Mouse (Mus musculus): ENCODE measurements around the gene Cd59b. TPM values are rescaled to one million over a fixed set of nuclear protein-coding genes. Genes with fewer than 3 reads are reported as not detected.
"Not testable (repeated sequence)": the region's sequence is repeated elsewhere in the genome, so short reads cannot be mapped to it uniquely, and the experiment has no call there.

Gene Cd59b
- total RNA-seq, 2 experiments from 2014 or later, result 3.5 to 3.7 TPM

GRCm38 (mm10) chr2:104060996-104061395 lies 8.7 kb upstream of the Cd59b start:
- no peak for DNase-seq
- intact Hi-C loops (cut with DNase I), result no loop called here

GRCm38 (mm10) chr2:104062665-104063064 lies 7.0 kb upstream of the Cd59b start:
- intact Hi-C loops (cut with DNase I), result no loop called here
- no peak for DNase-seq

- no peak for DNase-seq
- intact Hi-C loops (cut with DNase I), result no loop called here
These were observed 5.5 kb upstream of the Cd59b start for GRCm38 (mm10) chr2:104064152-104064551.

- intact Hi-C loops (cut with DNase I); DNase-seq: not testable (repeated sequence)
These were observed 4.1 kb upstream of the Cd59b start, which contains the start of gene Gm10912 for GRCm38 (mm10) chr2:104065526-104065925. Gene Gm10912 (plus strand): TSS chr2:104065826.

GRCm38 (mm10) chr2:104068450-104068849 lies 1.2 kb upstream of the Cd59b start, which contains the start of gene Gm10799:
Gene Gm10799 (minus strand): TSS chr2:104068550.
- not testable (repeated sequence) for DNase-seq
- intact Hi-C loops (cut with DNase I), result loop anchor here (1.0 kb wide), 1 partner anchor 27 kb away; the partner anchor contains the start of gene Cd59a

- DNase-seq; intact Hi-C loops (cut with DNase I): not testable (repeated sequence)
These were observed 8.6 kb downstream of the Cd59b start for GRCm38 (mm10) chr2:104078285-104078684.

- DNase-seq; intact Hi-C loops (cut with DNase I): not testable (repeated sequence)
These were observed 11.9 kb downstream of the Cd59b start for GRCm38 (mm10) chr2:104081436-104082050.

- intact Hi-C loops (cut with DNase I), result no loop called here
- no peak for DNase-seq
These were observed 12.8 kb downstream of the Cd59b start for GRCm38 (mm10) chr2:104082474-104082873.

- intact Hi-C loops (cut with DNase I); DNase-seq: not testable (repeated sequence)
These were observed 14.4 kb downstream of the Cd59b start for GRCm38 (mm10) chr2:104084027-104084426.

- DNase-seq; intact Hi-C loops (cut with DNase I): not testable (repeated sequence)
These were observed 17.9 kb downstream of the Cd59b start for GRCm38 (mm10) chr2:104087562-104087961.

GRCm38 (mm10) chr2:104093305-104093704 lies 23.7 kb downstream of the Cd59b start:
- intact Hi-C loops (cut with DNase I), result no loop called here
- DNase-seq, result no peak

GRCm38 (mm10) chr2:104095741-104096213 lies 26.1 kb downstream of the Cd59b start, which contains the start of gene Cd59a:
Gene Cd59a (plus strand): TSS chr2:104095801.
- intact Hi-C loops (cut with DNase I), result loop anchor here (1.0 to 2.0 kb wide), 3 partner anchors 27 to 61 kb away; partner anchors contain the start of genes A930018P22Rik and Gm10799
- DNase-seq, result peak; percentile 83 to 86

- intact Hi-C loops (cut with DNase I), result loop anchor here (2.0 kb wide), 2 partner anchors 27 to 61 kb away; partner anchors contain the start of gene A930018P22Rik
- no peak for DNase-seq
These were observed 26.6 kb downstream of the Cd59b start for GRCm38 (mm10) chr2:104096256-104096655.

GRCm38 (mm10) chr2:104096796-104097195 lies 27.1 kb downstream of the Cd59b start:
- not testable (repeated sequence) for DNase-seq
- intact Hi-C loops (cut with DNase I), result loop anchor here (2.0 kb wide), 2 partner anchors 26 to 62 kb away; partner anchors contain the start of gene A930018P22Rik

GRCm38 (mm10) chr2:104097396-104097795 lies 27.7 kb downstream of the Cd59b start:
- DNase-seq, result not testable (repeated sequence)
- intact Hi-C loops (cut with DNase I), result loop anchor here (2.0 kb wide), 2 partner anchors 25 to 63 kb away; partner anchors contain the start of gene A930018P22Rik

- no peak for DNase-seq
- intact Hi-C loops (cut with DNase I), result no loop called here
These were observed 29.0 kb downstream of the Cd59b start for GRCm38 (mm10) chr2:104098529-104099230.

- intact Hi-C loops (cut with DNase I), result no loop called here
- DNase-seq, result no peak
These were observed 29.6 kb downstream of the Cd59b start for GRCm38 (mm10) chr2:104099231-104099585.

GRCm38 (mm10) chr2:104099946-104100345 lies 30.3 kb downstream of the Cd59b start:
- DNase-seq, result no peak
- intact Hi-C loops (cut with DNase I), result no loop called here

- no peak for DNase-seq
- intact Hi-C loops (cut with DNase I), result no loop called here
These were observed 35.2 kb downstream of the Cd59b start for GRCm38 (mm10) chr2:104104800-104105199.

- intact Hi-C loops (cut with DNase I); DNase-seq: not testable (repeated sequence)
These were observed 39.4 kb downstream of the Cd59b start for GRCm38 (mm10) chr2:104109021-104109420.

- intact Hi-C loops (cut with DNase I), result no loop called here
These were observed 39.9 kb downstream of the Cd59b start for GRCm38 (mm10) chr2:104109528-104109927.

More at GRCm38 (mm10) chr2:104109528-104109927, 39.9 kb downstream of the Cd59b start:
- DNase-seq, result no peak
